Mouse (Mus musculus): ENCODE measurements around the gene Ltbp4. TPM values are rescaled to one million over a fixed set of nuclear protein-coding genes. Genes with fewer than 3 reads are reported as not detected.
A peak's percentile ranks its signal among the peaks of the same experiment; 100 is the strongest.

Gene Ltbp4
- 19.2 and 23.6 TPM in 2 replicates for polyA plus RNA-seq (2016; fragmentation: Nextera tagmentation; extraction: Ambion mirVana)

- DNase-seq (ENCODE audit: low spot score), result peak; percentile 90
- WGBS, result under 1% methylated on average over 36 of the region's 36 CpGs
- Histone ChIP-seq H3K4me1 (peaks cover 47% of the 10 kb centered on the region), H3K4me3 (peak within 1 kb of the TSS; percentile 58), H3K27me3 (ENCODE audit: insufficient read depth, poor library complexity, severe bottlenecking) (peaks cover 77% of the 10 kb centered on the region), H3K36me3 (peaks cover 8% of the 10 kb centered on the region), H3K27ac (peak within 1 kb of the TSS; percentile 56; the same call in 1 of the 2 replicates), H3K9me3 (no peaks in the 10 kb centered on the region)
These were observed at the start of gene Ltbp4 for GRCm38 (mm10) chr7:27337175-27337853. Gene Ltbp4 (minus strand): TSS chr7:27337692.

GRCm38 (mm10) chr7:27384731-27385130 lies 47.2 kb upstream of the Ltbp4 start:
- 34% methylated on average over 4 of the region's 4 CpGs for WGBS
- no peaks in the 10 kb centered on the region for H3K36me3 ChIP-seq
- DNase-seq (ENCODE audit: low spot score), result no peak
- H3K27ac ChIP-seq, result no peak overlapping the region
- no peaks in the 10 kb centered on the region for H3K9me3 ChIP-seq
- no peak overlapping the region for H3K4me3 ChIP-seq
- no peaks in the 10 kb centered on the region for H3K4me1 ChIP-seq
- peaks cover 10% of the 10 kb centered on the region; the same call in 1 of the 2 replicates for H3K27me3 ChIP-seq (ENCODE audit: insufficient read depth, poor library complexity, severe bottlenecking)

- Histone ChIP-seq H3K27ac (no peak overlapping the region), H3K27me3 (ENCODE audit: insufficient read depth, poor library complexity, severe bottlenecking) (peaks cover 12% of the 10 kb centered on the region; the same call in 1 of the 2 replicates), H3K9me3 (no peaks in the 10 kb centered on the region), H3K4me1 (no peaks in the 10 kb centered on the region), H3K4me3 (no peak overlapping the region), H3K36me3 (no peaks in the 10 kb centered on the region)
- WGBS, result 75% methylated on average over 5 of the region's 5 CpGs
- DNase-seq (ENCODE audit: low spot score), result no peak
These were observed 46.6 kb upstream of the Ltbp4 start for GRCm38 (mm10) chr7:27384134-27384533.

GRCm38 (mm10) chr7:27383233-27383632 lies 45.7 kb upstream of the Ltbp4 start:
- no peaks in the 10 kb centered on the region for H3K9me3 ChIP-seq
- H3K27me3 ChIP-seq (ENCODE audit: insufficient read depth, poor library complexity, severe bottlenecking), result peaks cover 21% of the 10 kb centered on the region
- DNase-seq (ENCODE audit: low spot score), result no peak
- no peak overlapping the region for H3K4me3 ChIP-seq
- H3K36me3 ChIP-seq, result no peaks in the 10 kb centered on the region
- no peak overlapping the region for H3K27ac ChIP-seq
- 75% methylated on average over 1 of the region's 1 CpGs for WGBS
- H3K4me1 ChIP-seq, result no peaks in the 10 kb centered on the region

- Histone ChIP-seq H3K4me3 (no peak overlapping the region), H3K27ac (no peak overlapping the region), H3K4me1 (no peaks in the 10 kb centered on the region), H3K36me3 (no peaks in the 10 kb centered on the region), H3K9me3 (no peaks in the 10 kb centered on the region), H3K27me3 (ENCODE audit: insufficient read depth, poor library complexity, severe bottlenecking) (peaks cover 38% of the 10 kb centered on the region)
- 45% methylated on average over 4 of the region's 4 CpGs for WGBS
- no peak for DNase-seq (ENCODE audit: low spot score)
These were observed 44.1 kb upstream of the Ltbp4 start for GRCm38 (mm10) chr7:27381560-27381959.

- no peaks in the 10 kb centered on the region for H3K4me1 ChIP-seq
- no peak overlapping the region for H3K4me3 ChIP-seq
- WGBS, result 13% methylated on average over 1 of the region's 1 CpGs
- no peak for DNase-seq (ENCODE audit: low spot score)
- H3K36me3 ChIP-seq, result no peaks in the 10 kb centered on the region
- no peak overlapping the region for H3K27ac ChIP-seq
- peaks cover 43% of the 10 kb centered on the region for H3K27me3 ChIP-seq (ENCODE audit: insufficient read depth, poor library complexity, severe bottlenecking)
- H3K9me3 ChIP-seq, result no peaks in the 10 kb centered on the region
These were observed 43.5 kb upstream of the Ltbp4 start for GRCm38 (mm10) chr7:27381009-27381408.

GRCm38 (mm10) chr7:27379836-27380235 lies 42.3 kb upstream of the Ltbp4 start:
- H3K9me3 ChIP-seq, result no peaks in the 10 kb centered on the region
- peaks cover 5% of the 10 kb centered on the region; the same call in 1 of the 2 replicates for H3K4me1 ChIP-seq
- peaks cover 55% of the 10 kb centered on the region for H3K27me3 ChIP-seq (ENCODE audit: insufficient read depth, poor library complexity, severe bottlenecking)
- no peaks in the 10 kb centered on the region for H3K36me3 ChIP-seq
- H3K27ac ChIP-seq, result no peak overlapping the region
- WGBS, result 90% methylated on average over 6 of the region's 6 CpGs
- H3K4me3 ChIP-seq, result no peak overlapping the region
- DNase-seq (ENCODE audit: low spot score), result no peak

GRCm38 (mm10) chr7:27378431-27378830 lies 40.9 kb upstream of the Ltbp4 start:
- Histone ChIP-seq H3K36me3 (no peaks in the 10 kb centered on the region), H3K9me3 (no peaks in the 10 kb centered on the region), H3K27ac (no peak overlapping the region), H3K4me1 (peaks cover 5% of the 10 kb centered on the region; the same call in 1 of the 2 replicates), H3K27me3 (ENCODE audit: insufficient read depth, poor library complexity, severe bottlenecking) (peaks cover 64% of the 10 kb centered on the region), H3K4me3 (no peak overlapping the region)
- no peak for DNase-seq (ENCODE audit: low spot score)
- WGBS, result 27% methylated on average over 4 of the region's 4 CpGs

GRCm38 (mm10) chr7:27375274-27375673 lies 37.8 kb upstream of the Ltbp4 start:
- under 1% methylated on average over 22 of the region's 22 CpGs for WGBS
- DNase-seq (ENCODE audit: low spot score), result no peak
- Histone ChIP-seq H3K9me3 (no peaks in the 10 kb centered on the region), H3K36me3 (no peaks in the 10 kb centered on the region), H3K27me3 (ENCODE audit: insufficient read depth, poor library complexity, severe bottlenecking) (peaks cover 90% of the 10 kb centered on the region), H3K4me3 (no peak overlapping the region; the same call in 1 of the 2 replicates), H3K27ac (no peak overlapping the region), H3K4me1 (peaks cover 13% of the 10 kb centered on the region)

GRCm38 (mm10) chr7:27371715-27372462 lies 34.4 kb upstream of the Ltbp4 start:
- no peaks in the 10 kb centered on the region for H3K36me3 ChIP-seq
- no peak overlapping the region for H3K27ac ChIP-seq
- peaks cover 100% of the 10 kb centered on the region for H3K27me3 ChIP-seq (ENCODE audit: insufficient read depth, poor library complexity, severe bottlenecking)
- H3K9me3 ChIP-seq, result peaks cover 5% of the 10 kb centered on the region; the same call in 1 of the 2 replicates
- DNase-seq (ENCODE audit: low spot score), result no peak
- H3K4me1 ChIP-seq, result peaks cover 21% of the 10 kb centered on the region
- H3K4me3 ChIP-seq, result peak overlapping the region; percentile 46
- WGBS, result 10% methylated on average over 44 of the region's 44 CpGs

- WGBS, result 81% methylated on average over 19 of the region's 19 CpGs
- no peak overlapping the region for H3K27ac ChIP-seq
- DNase-seq (ENCODE audit: low spot score), result no peak
These were observed 31.6 kb upstream of the Ltbp4 start for GRCm38 (mm10) chr7:27369111-27369510.

GRCm38 (mm10) chr7:27367976-27368375 lies 30.5 kb upstream of the Ltbp4 start:
- Histone ChIP-seq H3K4me1 (peaks cover 36% of the 10 kb centered on the region), H3K27ac (no peak overlapping the region), H3K4me3 (peak overlapping the region; percentile 33; the same call in 1 of the 2 replicates), H3K36me3 (0 out of 2 replicates have a peak, but pooled peaks cover 3% of the 10 kb centered on the region), H3K9me3 (peaks cover 5% of the 10 kb centered on the region; the same call in 1 of the 2 replicates), H3K27me3 (ENCODE audit: insufficient read depth, poor library complexity, severe bottlenecking) (peaks cover 100% of the 10 kb centered on the region)
- DNase-seq (ENCODE audit: low spot score), result no peak
- WGBS, result 8% methylated on average over 11 of the region's 11 CpGs

More at GRCm38 (mm10) chr7:27369111-27369510, 31.6 kb upstream of the Ltbp4 start:
- H3K4me1 ChIP-seq, result peaks cover 31% of the 10 kb centered on the region
- H3K36me3 ChIP-seq, result 0 out of 2 replicates have a peak, but pooled peaks cover 3% of the 10 kb centered on the region
- H3K4me3 ChIP-seq, result no peak overlapping the region
- H3K9me3 ChIP-seq, result peaks cover 5% of the 10 kb centered on the region; the same call in 1 of the 2 replicates
- peaks cover 100% of the 10 kb centered on the region for H3K27me3 ChIP-seq (ENCODE audit: insufficient read depth, poor library complexity, severe bottlenecking)
